14 mouse cellular contexts compared by ENCODE assay signal in the genomic region with DNA sequence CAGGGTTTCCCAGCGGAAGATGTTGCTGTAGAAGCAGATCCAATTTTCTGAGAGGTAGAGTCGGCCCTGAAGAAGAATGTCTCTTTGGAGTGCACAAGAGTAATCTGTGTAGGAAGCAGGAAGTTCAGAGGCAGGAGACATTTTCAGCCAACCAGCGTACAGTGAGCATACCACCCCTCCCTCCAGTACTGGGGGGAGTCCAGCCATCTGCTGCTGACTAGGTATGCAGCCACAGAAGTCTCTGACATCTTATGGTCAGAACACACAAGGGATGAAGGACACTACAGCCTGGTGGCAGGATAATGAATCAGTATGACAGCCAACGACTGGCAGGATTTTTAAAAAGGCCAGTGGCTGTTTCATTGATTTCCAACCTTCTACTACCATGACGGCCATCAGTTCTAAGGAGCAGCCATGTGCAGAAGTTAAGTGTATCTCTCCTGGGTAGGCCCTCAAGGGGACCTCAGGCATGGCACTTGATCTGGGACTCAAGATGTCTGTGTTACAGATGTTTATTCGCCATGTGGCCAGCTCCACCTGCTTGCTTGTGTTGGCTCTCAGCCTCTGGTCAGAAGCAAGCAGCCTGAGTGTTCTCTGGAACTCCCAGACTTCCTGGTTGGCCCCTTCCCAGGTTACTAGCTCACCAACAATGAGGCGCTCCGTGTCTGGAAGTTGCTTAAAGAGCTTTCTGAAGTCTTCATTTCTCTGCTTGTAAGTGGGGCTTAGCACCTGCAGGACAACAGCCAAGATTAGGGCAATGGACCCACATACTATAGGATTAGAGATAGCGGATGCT. TPM values are rescaled to one million over a fixed set of nuclear protein-coding genes. Genes with fewer than 3 reads are reported as not detected.
DNase-seq lines count a peak whose midpoint lies in the region; ATAC-seq and TF ChIP-seq lines count a peak whose summit lies in the region.
"Had no signal": no experiment of that assay in that cellular context is flagged by ENCODE, and none has a peak within 500 bp of the region (broad histone marks: within the 10 kb centered on the region; RNA-seq: fewer than 3 reads in every experiment).

No protein-coding gene starts in this region.

- H3K27me3 ChIP-seq in heart, adult 2 months (ENCODE audit: control insufficient read depth, insufficient read depth, low read length) = no peaks in the 10 kb centered on the region
- no peaks in the 10 kb centered on the region for H3K27me3 ChIP-seq in heart, embryonic 12.5 days (replicated peaks)
- H3K27me3 ChIP-seq in neural tube, embryonic 15.5 days (replicated peaks) = no peaks in the 10 kb centered on the region
- H3K27me3 ChIP-seq: forebrain, embryonic 12.5 days; hindbrain, embryonic 12.5 days; midbrain, embryonic 12.5 days had no signal

- H3K9me3 ChIP-seq in heart, embryonic 12.5 days (replicated peaks) = no peaks in the 10 kb centered on the region
- H3K9me3 ChIP-seq in neural tube, embryonic 15.5 days (replicated peaks) = no peaks in the 10 kb centered on the region
- H3K9me3 ChIP-seq: forebrain, embryonic 12.5 days; hindbrain, embryonic 12.5 days; midbrain, embryonic 12.5 days had no signal

- DNase-seq in heart, adult 2 months = peak; percentile 62 to 71
- peak; percentile 15 for DNase-seq in NIH3T3 (ENCODE audit: low read depth)
- DNase-seq in lung, adult 2 months = peak; percentile 48
- DNase-seq in ovary, adult 18-20 months (ENCODE audit: low spot score) = no peak
- no peak for DNase-seq in urinary bladder, postnatal 36 days (ENCODE audit: low spot score in 2 of 2)
- DNase-seq: lung, embryonic 14.5 days; thymus, adult 2 months had no signal

- H3K4me3 ChIP-seq in heart, adult 2 months = no peak overlapping the region
- no peak overlapping the region for H3K4me3 ChIP-seq in heart, embryonic 12.5 days
- no peak overlapping the region for H3K4me3 ChIP-seq in brown adipose tissue, adult 24 weeks (ENCODE audit: insufficient read depth, low read depth, low read length)
- no peak overlapping the region for H3K4me3 ChIP-seq in lung, adult 2 months (replicated peaks; ENCODE audit: extremely low read depth, low read depth, low read length)
- H3K4me3 ChIP-seq in neural tube, embryonic 15.5 days (replicated peaks) = no peak overlapping the region
- H3K4me3 ChIP-seq: forebrain, embryonic 12.5 days; hindbrain, embryonic 12.5 days; midbrain, embryonic 12.5 days had no signal

- no peak for TF ChIP-seq POLR2A in heart, adult 2 months (IDR thresholded peaks at IDR 0.05; ENCODE audit: insufficient read depth, low read depth, low read length)
- TF ChIP-seq POLR2A in lung, adult 2 months (IDR thresholded peaks at IDR 0.05; ENCODE audit: borderline replicate concordance, extremely low read depth, low read depth, low read length) = no peak

- ATAC-seq in heart, embryonic 12.5 days (ENCODE audit: insufficient number of reproducible peaks, low FRiP score) = no peak
- no peak for ATAC-seq in neural tube, embryonic 15.5 days (ENCODE audit: low FRiP score)

- H3K4me2 ChIP-seq in heart, embryonic 12.5 days = no peak overlapping the region
- H3K4me2 ChIP-seq in neural tube, embryonic 15.5 days = no peak overlapping the region
- H3K4me2 ChIP-seq: forebrain, embryonic 12.5 days; hindbrain, embryonic 12.5 days; lung, embryonic 14.5 days; midbrain, embryonic 12.5 days had no signal

- intact Hi-C loops in heart, adult 2 months (cut with DNase I) = loop anchor here (2.0 kb wide), 1 partner anchor 16 kb away; no protein-coding TSS in a partner anchor

- WGBS in heart, adult 2 months = 49% methylated on average over 9 of the region's 9 CpGs
- 74% methylated on average over 9 of the region's 9 CpGs for WGBS in heart, embryonic 12.5 days
- 52% methylated on average over 9 of the region's 9 CpGs for WGBS in lung, adult 2 months
- 87% methylated on average over 9 of the region's 9 CpGs for WGBS in neural tube, embryonic 15.5 days

- no peaks in the 10 kb centered on the region for H3K79me2 ChIP-seq in heart, adult 2 months (replicated peaks; ENCODE audit: control insufficient read depth, insufficient read depth, low read length)

- H3K36me3 ChIP-seq in heart, adult 2 months (ENCODE audit: control insufficient read depth, insufficient read depth, low read length) = peaks cover 4% of the 10 kb centered on the region
- H3K36me3 ChIP-seq in heart, embryonic 12.5 days = peaks cover 20% of the 10 kb centered on the region
- peaks cover 56% of the 10 kb centered on the region for H3K36me3 ChIP-seq in neural tube, embryonic 15.5 days
- H3K36me3 ChIP-seq: forebrain, embryonic 12.5 days had no signal

- H3K4me1 ChIP-seq in heart, adult 2 months (ENCODE audit: control insufficient read depth, insufficient read depth, low read length) = peaks cover 30% of the 10 kb centered on the region
- H3K4me1 ChIP-seq in heart, embryonic 12.5 days (replicated peaks) = peaks cover 29% of the 10 kb centered on the region
- H3K4me1 ChIP-seq in brown adipose tissue, adult 24 weeks (ENCODE audit: control insufficient read depth, insufficient read depth, insufficient read length, low read length) = peaks cover 38% of the 10 kb centered on the region
- peaks cover 31% of the 10 kb centered on the region for H3K4me1 ChIP-seq in lung, adult 2 months (ENCODE audit: control insufficient read depth, insufficient read depth, low read length)
- 0 out of 2 replicates have a peak, but pooled peaks cover 8% of the 10 kb centered on the region for H3K4me1 ChIP-seq in neural tube, embryonic 15.5 days

- TF ChIP-seq CTCF in heart, adult 2 months (IDR thresholded peaks at IDR 0.05) = no peak
- TF ChIP-seq CTCF in lung, adult 2 months (IDR thresholded peaks at IDR 0.05; ENCODE audit: insufficient read depth, low read length) = no peak

- TF ChIP-seq EP300 in heart, adult 2 months (IDR thresholded peaks at IDR 0.05; ENCODE audit: insufficient read depth, low read depth, low read length) = 0 out of 2 replicates have a peak, but pooled peaks have one; percentile 19

- H3K9ac ChIP-seq in heart, adult 2 months (ENCODE audit: low read depth, low read length) = no peak overlapping the region
- H3K9ac ChIP-seq in heart, embryonic 12.5 days = no peak overlapping the region
- no peak overlapping the region for H3K9ac ChIP-seq in neural tube, embryonic 15.5 days (replicated peaks)
- H3K9ac ChIP-seq: forebrain, embryonic 12.5 days; hindbrain, embryonic 12.5 days; lung, embryonic 14.5 days; midbrain, embryonic 12.5 days had no signal

- peak overlapping the region; percentile 33 for H3K27ac ChIP-seq in heart, adult 2 months
- no peak overlapping the region for H3K27ac ChIP-seq in heart, embryonic 12.5 days (ENCODE audit: poor library complexity, severe bottlenecking)
- H3K27ac ChIP-seq in brown adipose tissue, adult 24 weeks (replicated peaks; ENCODE audit: low read depth, low read length) = peak overlapping the region; percentile 53
- no peak overlapping the region for H3K27ac ChIP-seq in neural tube, embryonic 15.5 days (replicated peaks)
- H3K27ac ChIP-seq: forebrain, embryonic 12.5 days; hindbrain, embryonic 12.5 days; kidney, postnatal 0 days; midbrain, embryonic 12.5 days had no signal

RNA-seq across cellular contexts. Expression of a gene that starts 48.0 kb away (rescaled TPM):
- 1 to 10 TPM in 1 of 2 experiments, under 1 TPM in 1; 0.70 to 2.0 TPM for total RNA-seq in heart, adult 2 months (2021)
- 0.91 and 0.96 TPM in 2 replicates for polyA plus RNA-seq in heart, adult 2 months (2012; rRNA removed)
- polyA plus RNA-seq in heart, embryonic 12.5 days (2016; fragmentation: Nextera tagmentation; extraction: Ambion mirVana) = 0.35 and 0.61 TPM in 2 replicates
- polyA plus RNA-seq in brown adipose tissue, adult 24 weeks (2012; ENCODE audit: insufficient read depth, insufficient read length, missing spikeins) = 0.38 TPM in 1 of 2 replicates, not detected in the other
- 23.6 and 33.2 TPM in 2 replicates for polyA plus RNA-seq in lung, adult 2 months (2012; rRNA removed)
- 121 and 137 TPM in 2 replicates for polyA plus RNA-seq in neural tube, embryonic 15.5 days (2015; fragmentation: Nextera tagmentation; extraction: Ambion mirVana)

Comparison
In these comparisons a context has a peak if more than half of its experiments do, and no peak if none do; other contexts are left out.
1. H3K27ac ChIP-seq: peak in heart, adult 2 months (single experiment) and brown adipose tissue, adult 24 weeks (single experiment); none in heart, embryonic 12.5 days (single experiment) and neural tube, embryonic 15.5 days (single experiment).
2. DNase-seq: peak in heart, adult 2 months (2 of 2), NIH3T3 (single experiment) and lung, adult 2 months (single experiment); none in ovary, adult 18-20 months (single experiment) and urinary bladder, postnatal 36 days (0 of 2).
3. RNA of a gene that starts 48.0 kb away (polyA plus RNA-seq): 121 to 137 TPM in neural tube, embryonic 15.5 days and 23.6 to 33.2 TPM in lung, adult 2 months; 0.91 to 0.96 TPM in heart, adult 2 months, 0.35 to 0.61 TPM in heart, embryonic 12.5 days and 0.38 TPM in brown adipose tissue, adult 24 weeks; every median in the first group is over 10 times any median in the second.